Mouse (Mus musculus): ENCODE data around the gene Stard8. TPM values are rescaled to one million over a fixed set of nuclear protein-coding genes. Genes with fewer than 3 reads are reported as not detected.

Gene Stard8
- polyA plus RNA-seq, 1 experiment from 2014 or later = 7.4 TPM

GRCm38 (mm10) chrX:99050736-99051481 lies 47.9 kb downstream of the Stard8 start:
- Histone ChIP-seq H3K9ac (ENCODE audit: low read depth, low read length) (no peak overlapping the region), H3K4me3 (ENCODE audit: low read depth, low read length) (no peak overlapping the region), H3K9me3 (ENCODE audit: control insufficient read depth, low read length) (no peaks in the 10 kb centered on the region), H3K36me3 (ENCODE audit: control insufficient read depth, insufficient read depth, low read length) (no peaks in the 10 kb centered on the region), H3K4me1 (replicated peaks; ENCODE audit: control insufficient read depth, insufficient read depth, low read length) (peaks cover 6% of the 10 kb centered on the region), H3K27ac (ENCODE audit: low read depth, low read length) (no peak overlapping the region), H3K4me2 (no peak overlapping the region), H3K27me3 (replicated peaks; ENCODE audit: control insufficient read depth, insufficient read depth, low read length) (peaks cover 14% of the 10 kb centered on the region)
- WGBS = 64% methylated on average over 8 of the region's 10 CpGs
- DNase-seq (ENCODE audit: low spot score) (no peak), ATAC-seq (replicated peaks; ENCODE audit: low FRiP score) (no peak)

GRCm38 (mm10) chrX:99052255-99052654 lies 49.2 kb downstream of the Stard8 start:
- Histone ChIP-seq H3K4me2 (no peak overlapping the region), H3K36me3 (ENCODE audit: control insufficient read depth, insufficient read depth, low read length) (no peaks in the 10 kb centered on the region), H3K4me1 (replicated peaks; ENCODE audit: control insufficient read depth, insufficient read depth, low read length) (peaks cover 3% of the 10 kb centered on the region; the same call in 1 of the 2 replicates), H3K27me3 (replicated peaks; ENCODE audit: control insufficient read depth, insufficient read depth, low read length) (peaks cover 11% of the 10 kb centered on the region), H3K27ac (ENCODE audit: low read depth, low read length) (no peak overlapping the region), H3K4me3 (ENCODE audit: low read depth, low read length) (no peak overlapping the region), H3K9me3 (ENCODE audit: control insufficient read depth, low read length) (no peaks in the 10 kb centered on the region), H3K9ac (ENCODE audit: low read depth, low read length) (no peak overlapping the region)
- no peak for ATAC-seq (replicated peaks; ENCODE audit: low FRiP score)
- WGBS = 54% methylated on average over 7 of the region's 7 CpGs
- no peak for DNase-seq (ENCODE audit: low spot score)

GRCm38 (mm10) chrX:99054512-99054911 lies 51.5 kb downstream of the Stard8 start:
- H3K4me2 ChIP-seq = no peak overlapping the region
- no peaks in the 10 kb centered on the region for H3K36me3 ChIP-seq (ENCODE audit: control insufficient read depth, insufficient read depth, low read length)
- no peak overlapping the region for H3K4me3 ChIP-seq (ENCODE audit: low read depth, low read length)
- ATAC-seq (replicated peaks; ENCODE audit: low FRiP score) (no peak), DNase-seq (ENCODE audit: low spot score) (no peak)
- no peaks in the 10 kb centered on the region; the same call in 1 of the 2 replicates for H3K4me1 ChIP-seq (replicated peaks; ENCODE audit: control insufficient read depth, insufficient read depth, low read length)
- 74% methylated on average over 7 of the region's 7 CpGs for WGBS
- no peak overlapping the region for H3K9ac ChIP-seq (ENCODE audit: low read depth, low read length)
- peaks cover 5% of the 10 kb centered on the region for H3K27me3 ChIP-seq (replicated peaks; ENCODE audit: control insufficient read depth, insufficient read depth, low read length)
- no peak overlapping the region for H3K27ac ChIP-seq (ENCODE audit: low read depth, low read length)
- no peaks in the 10 kb centered on the region for H3K9me3 ChIP-seq (ENCODE audit: control insufficient read depth, low read length)

DNA sequence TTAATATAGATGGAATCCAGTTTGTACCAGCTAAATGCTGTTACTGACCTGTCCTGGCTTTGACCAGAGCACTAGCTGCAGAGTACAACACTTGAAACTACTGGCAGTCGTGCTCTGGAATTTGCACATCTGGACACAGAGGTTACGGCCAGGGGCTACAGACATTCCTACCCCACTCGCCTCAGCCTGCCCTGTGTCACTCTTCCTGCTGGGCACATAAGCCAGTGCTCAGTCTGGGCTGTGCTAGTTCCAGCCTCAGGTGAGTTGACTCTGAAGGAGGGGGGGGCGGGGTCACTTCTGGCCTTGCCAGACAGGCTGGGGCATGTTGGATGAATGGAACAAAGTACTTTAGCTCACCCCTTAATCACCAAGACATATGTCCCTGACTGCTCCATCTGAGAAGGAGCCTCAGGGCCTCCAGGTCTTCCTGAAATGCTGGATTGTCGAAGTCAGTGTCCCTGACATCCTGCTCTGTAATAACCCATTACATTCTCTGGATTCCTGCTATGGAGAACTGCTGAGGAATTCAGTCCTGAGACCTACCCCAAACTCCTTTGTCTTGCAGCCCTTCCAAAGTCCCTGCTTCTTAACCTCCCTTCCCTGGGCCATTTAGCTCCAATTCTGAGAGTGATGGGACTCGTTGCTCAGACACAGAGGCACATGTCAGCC lies 54.9 kb downstream of the Stard8 start:
- H3K9ac ChIP-seq (ENCODE audit: low read depth, low read length) = no peak overlapping the region
- 64% methylated on average over 6 of the region's 6 CpGs for WGBS
- no peaks in the 10 kb centered on the region for H3K36me3 ChIP-seq (ENCODE audit: control insufficient read depth, insufficient read depth, low read length)
- H3K27ac ChIP-seq (ENCODE audit: low read depth, low read length) = no peak overlapping the region
- DNase-seq (ENCODE audit: low spot score) (no peak), ATAC-seq (replicated peaks; ENCODE audit: low FRiP score) (no peak)
- H3K4me3 ChIP-seq (ENCODE audit: low read depth, low read length) = no peak overlapping the region
- peaks cover 5% of the 10 kb centered on the region for H3K27me3 ChIP-seq (replicated peaks; ENCODE audit: control insufficient read depth, insufficient read depth, low read length)
- no peak overlapping the region for H3K4me2 ChIP-seq
- no peaks in the 10 kb centered on the region for H3K9me3 ChIP-seq (ENCODE audit: control insufficient read depth, low read length)
- H3K4me1 ChIP-seq (replicated peaks; ENCODE audit: control insufficient read depth, insufficient read depth, low read length) = no peaks in the 10 kb centered on the region

DNA sequence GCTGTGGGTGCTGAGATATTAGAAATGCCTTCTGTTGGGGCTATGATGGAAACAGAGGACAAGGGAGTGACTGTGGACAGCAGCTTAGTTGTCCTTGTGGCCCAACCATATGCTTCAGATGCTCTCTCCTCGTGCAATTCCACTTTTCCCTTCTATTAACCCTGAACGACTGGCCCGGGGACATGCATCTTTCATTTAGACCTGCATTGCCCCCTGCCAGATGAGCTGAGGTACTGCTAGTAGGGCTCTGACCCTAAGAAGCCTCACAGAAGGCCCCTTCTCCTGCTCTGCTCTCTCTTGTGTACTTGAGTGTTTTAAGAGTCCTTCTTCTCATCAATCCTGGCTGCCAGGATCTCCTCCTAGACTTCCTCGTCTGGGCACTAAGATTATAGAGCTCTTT lies 56.1 kb downstream of the Stard8 start:
- Histone ChIP-seq H3K27ac (ENCODE audit: low read depth, low read length) (no peak overlapping the region), H3K9ac (ENCODE audit: low read depth, low read length) (no peak overlapping the region), H3K4me2 (no peak overlapping the region), H3K4me3 (ENCODE audit: low read depth, low read length) (no peak overlapping the region), H3K9me3 (ENCODE audit: control insufficient read depth, low read length) (no peaks in the 10 kb centered on the region), H3K36me3 (ENCODE audit: control insufficient read depth, insufficient read depth, low read length) (no peaks in the 10 kb centered on the region), H3K27me3 (replicated peaks; ENCODE audit: control insufficient read depth, insufficient read depth, low read length) (no peaks in the 10 kb centered on the region; the same call in none of the 2 replicates), H3K4me1 (replicated peaks; ENCODE audit: control insufficient read depth, insufficient read depth, low read length) (no peaks in the 10 kb centered on the region)
- 39% methylated on average over 4 of the region's 4 CpGs for WGBS
- ATAC-seq (replicated peaks; ENCODE audit: low FRiP score) = no peak
- DNase-seq (ENCODE audit: low spot score) = no peak

- H3K4me3 ChIP-seq (ENCODE audit: low read depth, low read length) = no peak overlapping the region
- H3K4me2 ChIP-seq = no peak overlapping the region
- no peaks in the 10 kb centered on the region for H3K9me3 ChIP-seq (ENCODE audit: control insufficient read depth, low read length)
- no peaks in the 10 kb centered on the region for H3K36me3 ChIP-seq (ENCODE audit: control insufficient read depth, insufficient read depth, low read length)
- 88% methylated on average over 9 of the region's 9 CpGs for WGBS
- DNase-seq (ENCODE audit: low spot score) (no peak), ATAC-seq (replicated peaks; ENCODE audit: low FRiP score) (no peak)
- H3K4me1 ChIP-seq (replicated peaks; ENCODE audit: control insufficient read depth, insufficient read depth, low read length) = no peaks in the 10 kb centered on the region
- no peak overlapping the region for H3K27ac ChIP-seq (ENCODE audit: low read depth, low read length)
- H3K27me3 ChIP-seq (replicated peaks; ENCODE audit: control insufficient read depth, insufficient read depth, low read length) = peaks cover 1% of the 10 kb centered on the region; the same call in 1 of the 2 replicates
- H3K9ac ChIP-seq (ENCODE audit: low read depth, low read length) = no peak overlapping the region
Observed at GRCm38 (mm10) chrX:99065582-99065981, 62.5 kb downstream of the Stard8 start.

DNA sequence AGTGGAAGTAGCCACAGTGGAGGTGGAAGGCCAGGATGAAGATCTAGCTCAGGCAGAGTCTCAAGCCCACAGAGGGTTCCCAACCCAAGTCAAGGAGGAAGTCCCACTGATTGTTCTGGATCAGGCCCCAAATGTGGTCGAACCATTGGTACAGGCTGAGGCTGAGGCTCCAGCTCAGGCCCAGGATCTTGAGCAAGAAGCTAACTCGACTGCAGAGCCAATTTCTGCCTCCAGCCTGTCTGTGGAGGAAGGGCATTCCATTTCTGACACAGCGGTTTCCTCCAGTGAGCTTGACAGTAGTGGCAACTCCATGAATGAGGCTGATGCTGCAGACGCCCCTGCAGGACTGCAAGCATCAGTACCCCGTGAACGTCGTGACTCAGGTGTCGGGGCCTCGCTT lies 63.5 kb downstream of the Stard8 start:
- no peaks in the 10 kb centered on the region for H3K9me3 ChIP-seq (ENCODE audit: control insufficient read depth, low read length)
- H3K36me3 ChIP-seq (ENCODE audit: control insufficient read depth, insufficient read depth, low read length) = no peaks in the 10 kb centered on the region
- no peaks in the 10 kb centered on the region for H3K4me1 ChIP-seq (replicated peaks; ENCODE audit: control insufficient read depth, insufficient read depth, low read length)

GRCm38 (mm10) chrX:99067232-99067631 lies 64.2 kb downstream of the Stard8 start:
- H3K36me3 ChIP-seq (ENCODE audit: control insufficient read depth, insufficient read depth, low read length) = no peaks in the 10 kb centered on the region
- no peak for DNase-seq (ENCODE audit: low spot score)
- H3K4me1 ChIP-seq (replicated peaks; ENCODE audit: control insufficient read depth, insufficient read depth, low read length) = no peaks in the 10 kb centered on the region

More for the DNA sequence above, 63.5 kb downstream of the Stard8 start:
- no peak for ATAC-seq (replicated peaks; ENCODE audit: low FRiP score)
- no peak overlapping the region for H3K4me2 ChIP-seq
- no peak overlapping the region for H3K4me3 ChIP-seq (ENCODE audit: low read depth, low read length)
- no peak for DNase-seq (ENCODE audit: low spot score)
- peaks cover 4% of the 10 kb centered on the region; the same call in 1 of the 2 replicates for H3K27me3 ChIP-seq (replicated peaks; ENCODE audit: control insufficient read depth, insufficient read depth, low read length)
- H3K27ac ChIP-seq (ENCODE audit: low read depth, low read length) = no peak overlapping the region
- WGBS = 78% methylated on average over 9 of the region's 9 CpGs
- no peak overlapping the region for H3K9ac ChIP-seq (ENCODE audit: low read depth, low read length)

More at GRCm38 (mm10) chrX:99067232-99067631, 64.2 kb downstream of the Stard8 start:
- WGBS = 64% methylated on average over 7 of the region's 7 CpGs
- no peak overlapping the region for H3K27ac ChIP-seq (ENCODE audit: low read depth, low read length)
- H3K9me3 ChIP-seq (ENCODE audit: control insufficient read depth, low read length) = no peaks in the 10 kb centered on the region
- ATAC-seq (replicated peaks; ENCODE audit: low FRiP score) = no peak
- H3K27me3 ChIP-seq (replicated peaks; ENCODE audit: control insufficient read depth, insufficient read depth, low read length) = peaks cover 4% of the 10 kb centered on the region; the same call in 1 of the 2 replicates
- H3K4me3 ChIP-seq (ENCODE audit: low read depth, low read length) = no peak overlapping the region
- no peak overlapping the region for H3K4me2 ChIP-seq
- H3K9ac ChIP-seq (ENCODE audit: low read depth, low read length) = no peak overlapping the region
